Mouse (Mus musculus) gastrocnemius, adult 8-10 months (tissue): ENCODE measurements around the gene Adamts4. TPM values are rescaled to one million over a fixed set of nuclear protein-coding genes. Genes with fewer than 3 reads are reported as not detected.
A peak's percentile ranks its signal among the peaks of the same experiment; 100 is the strongest.

ENCODE experiments used
- DNase-seq, 2 experiments: peaks; one replicate each; pipeline ENCODE4 v3.0.0; 2022; ENCODE audit warnings: low spot score in 2 of 2
- total RNA-seq, 4 experiments: library from RNA; stranded (reverse); gene quantifications; 2 replicates each; pipeline ENCODE4 v1.2.4; 2022

Adamts4 gene
- total RNA-seq, 4 experiments from 2014 or later: 0.09 to 0.36 TPM; not detected in 2

GRCm38 (mm10) chr1:171252415-171252814 lies 2.2 kb downstream of the Adamts4 start:
- DNase-seq: no peak

- no peak for DNase-seq
Observed at GRCm38 (mm10) chr1:171256095-171256818, 6.0 kb downstream of the Adamts4 start.

- DNase-seq: peak; percentile 40 to 50
Observed at GRCm38 (mm10) chr1:171256937-171257548, 6.8 kb downstream of the Adamts4 start.

- DNase-seq: no peak
Observed at GRCm38 (mm10) chr1:171257781-171258180, 7.6 kb downstream of the Adamts4 start.

GRCm38 (mm10) chr1:171258921-171259320 lies 8.7 kb downstream of the Adamts4 start:
- no peak for DNase-seq

GRCm38 (mm10) chr1:171260316-171260715 lies 10.1 kb downstream of the Adamts4 start:
- no peak for DNase-seq

GRCm38 (mm10) chr1:171262594-171263130 lies 12.4 kb downstream of the Adamts4 start:
- peak; percentile 39 to 56 for DNase-seq

GRCm38 (mm10) chr1:171263185-171263611 lies 13.0 kb downstream of the Adamts4 start:
- DNase-seq: no peak

GRCm38 (mm10) chr1:171263666-171264461 lies 13.6 kb downstream of the Adamts4 start:
- DNase-seq: no peak

- DNase-seq: no peak
Observed at GRCm38 (mm10) chr1:171265971-171266744, 15.9 kb downstream of the Adamts4 start.

GRCm38 (mm10) chr1:171268341-171268740 lies 18.1 kb downstream of the Adamts4 start:
- DNase-seq: no peak

- DNase-seq: peak; percentile 93
Observed at GRCm38 (mm10) chr1:171269848-171270572, 19.8 kb downstream of the Adamts4 start, which contains the start of gene B4galt3. Gene B4galt3, plus strand, starts transcription at chr1:171270328.

GRCm38 (mm10) chr1:171270573-171270900 lies 20.3 kb downstream of the Adamts4 start:
- DNase-seq: no peak

- DNase-seq: no peak
Observed at GRCm38 (mm10) chr1:171271196-171271595, 21.0 kb downstream of the Adamts4 start.

GRCm38 (mm10) chr1:171271622-171272021 lies 21.4 kb downstream of the Adamts4 start:
- no peak for DNase-seq

- DNase-seq: no peak
Observed at GRCm38 (mm10) chr1:171272086-171272485, 21.9 kb downstream of the Adamts4 start.

GRCm38 (mm10) chr1:171274171-171274570 lies 23.9 kb downstream of the Adamts4 start:
- no peak for DNase-seq

GRCm38 (mm10) chr1:171275144-171275734 lies 25.0 kb downstream of the Adamts4 start:
- no peak for DNase-seq

GRCm38 (mm10) chr1:171276110-171276748 lies 26.0 kb downstream of the Adamts4 start:
- DNase-seq: no peak
